Mouse (Mus musculus): ENCODE measurements around the gene Gm49388.
A peak's percentile ranks its signal among the peaks of the same experiment; 100 is the strongest.

DNA sequence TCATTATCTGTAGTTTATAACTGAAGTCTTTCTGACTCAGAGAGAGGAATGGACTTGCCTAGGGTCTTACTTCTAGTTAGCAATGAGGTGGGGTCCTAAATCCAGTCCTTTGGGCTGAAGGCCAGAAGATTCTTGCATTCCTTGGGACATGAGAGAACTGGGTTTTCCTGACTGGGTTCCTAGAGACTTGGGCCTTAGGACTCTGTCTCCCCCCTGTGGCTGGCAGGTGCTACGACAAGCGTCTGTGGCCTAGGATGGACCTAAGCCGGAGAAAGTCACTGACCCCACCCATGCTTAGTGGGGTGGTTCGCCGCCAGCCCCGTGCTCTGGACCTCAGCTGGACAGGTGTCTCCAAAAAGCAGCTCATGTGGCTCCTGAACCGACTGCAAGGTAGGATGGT lies 24.4 kb upstream of the Gm49388 start:
- TF ChIP-seq EP300 (IDR thresholded peaks at IDR 0.05; ENCODE audit: low read depth) (no peak), CTCF (IDR thresholded peaks at IDR 0.05; ENCODE audit: low read depth) (peak; percentile 99)

Data from liver, postnatal 0 days (tissue).